Mouse (Mus musculus) embryonic facial prominence, embryonic 12.5 days (tissue): ENCODE measurements at regions not wholly inside any gene's neighbourhood (a gene's known extent, or its start where the extent isn't known, plus 50 kb on each side); places are given as distances from the start of the nearest gene placed in this dataset.

Experiments used
- ATAC-seq: fragments of 200-750 bp; cut with Nextera tagmentation; 2 replicates; pipeline ENCODE4 v1.8.0; 2017; ENCODE audit not compliant: insufficient number of reproducible peaks, insufficient read depth, low FRiP score, low TSS enrichment
- H3K27ac ChIP-seq: fragments of 300-500 bp; sonication (generic); 2 replicates; pipeline ENCODE4 v1.5.1; 2016; ENCODE audit warnings: mild to moderate bottlenecking
- H3K27me3 ChIP-seq: fragments of 300-500 bp; sonication (generic); 2 replicates; pipeline ENCODE4 v1.6.1; 2016; ENCODE audit warnings: mild to moderate bottlenecking, moderate library complexity
- H3K36me3 ChIP-seq: fragments of 300-500 bp; sonication (generic); 2 replicates; pipeline ENCODE4 v1.6.1; 2016; ENCODE audit warnings: mild to moderate bottlenecking
- H3K4me1 ChIP-seq: fragments of 300-500 bp; sonication (generic); 2 replicates; pipeline ENCODE4 v1.6.1; 2016
- H3K4me2 ChIP-seq: fragments of 300-500 bp; sonication (generic); replicated peaks from 2 replicates; pipeline ENCODE4 v1.6.1; 2016; ENCODE audit warnings: mild to moderate bottlenecking, moderate library complexity
- H3K4me3 ChIP-seq: fragments of 300-500 bp; sonication (generic); 2 replicates; pipeline ENCODE4 v1.5.1; 2016; ENCODE audit warnings: mild to moderate bottlenecking
- H3K9ac ChIP-seq: fragments of 300-500 bp; sonication (generic); 2 replicates; pipeline ENCODE4 v1.6.1; 2016; ENCODE audit warnings: mild to moderate bottlenecking, moderate library complexity
- H3K9me3 ChIP-seq: fragments of 300-500 bp; sonication (generic); 2 replicates; pipeline ENCODE4 v1.6.1; 2016; ENCODE audit warnings: mild to moderate bottlenecking, moderate library complexity
- WGBS: fragments of 180-500 bp; shearing (Covaris S2); methylation state at CpG from one replicate; pipeline ENCODE4 v1.1.7; 2016; 5-methylcytosine and 5-hydroxymethylcytosine counted together

GRCm38 (mm10) chr7:90060343-90061175, 69.5 kb upstream of the Picalm start:
- Histone ChIP-seq H3K4me2 (no peak overlapping the region), H3K27me3 (no peaks in the 10 kb centered on the region), H3K27ac (peak overlapping the region; percentile 60; the same call in 1 of the 2 replicates), H3K9ac (no peak overlapping the region), H3K36me3 (no peaks in the 10 kb centered on the region), H3K9me3 (no peaks in the 10 kb centered on the region), H3K4me3 (no peak overlapping the region), H3K4me1 (no peaks in the 10 kb centered on the region)
- 83% methylated on average over 16 of the region's 16 CpGs for WGBS
- no peak for ATAC-seq

GRCm38 (mm10) chr7:90061701-90062100, 68.3 kb upstream of the Picalm start:
- Histone ChIP-seq H3K9ac (no peak overlapping the region), H3K4me2 (no peak overlapping the region), H3K4me1 (no peaks in the 10 kb centered on the region), H3K27ac (no peak overlapping the region), H3K27me3 (no peaks in the 10 kb centered on the region), H3K9me3 (no peaks in the 10 kb centered on the region), H3K36me3 (no peaks in the 10 kb centered on the region), H3K4me3 (no peak overlapping the region)
- 69% methylated on average over 7 of the region's 7 CpGs for WGBS
- no peak for ATAC-seq

GRCm38 (mm10) chr7:90062874-90063273, 67.1 kb upstream of the Picalm start:
- Histone ChIP-seq H3K4me1 (no peaks in the 10 kb centered on the region), H3K27ac (no peak overlapping the region), H3K4me2 (no peak overlapping the region), H3K27me3 (no peaks in the 10 kb centered on the region), H3K4me3 (no peak overlapping the region), H3K9me3 (no peaks in the 10 kb centered on the region), H3K36me3 (no peaks in the 10 kb centered on the region), H3K9ac (no peak overlapping the region)
- 79% methylated on average over 9 of the region's 9 CpGs for WGBS
- no peak for ATAC-seq

- no peak overlapping the region for H3K4me2 ChIP-seq
- 90% methylated on average over 1 of the region's 1 CpGs for WGBS
- no peaks in the 10 kb centered on the region for H3K4me1 ChIP-seq
- H3K9me3 ChIP-seq: no peaks in the 10 kb centered on the region
- H3K36me3 ChIP-seq: no peaks in the 10 kb centered on the region
- no peak overlapping the region for H3K4me3 ChIP-seq
- no peak for ATAC-seq
- no peaks in the 10 kb centered on the region for H3K27me3 ChIP-seq
- H3K27ac ChIP-seq: no peak overlapping the region
- H3K9ac ChIP-seq: no peak overlapping the region
Observed at GRCm38 (mm10) chr7:90064198-90064597, 65.8 kb upstream of the Picalm start.

- no peaks in the 10 kb centered on the region for H3K4me1 ChIP-seq
- 78% methylated on average over 9 of the region's 9 CpGs for WGBS
- no peak overlapping the region for H3K27ac ChIP-seq
- H3K9ac ChIP-seq: no peak overlapping the region
- H3K9me3 ChIP-seq: no peaks in the 10 kb centered on the region
- no peak overlapping the region for H3K4me2 ChIP-seq
- no peak for ATAC-seq
- no peaks in the 10 kb centered on the region for H3K27me3 ChIP-seq
- no peak overlapping the region for H3K4me3 ChIP-seq
- no peaks in the 10 kb centered on the region for H3K36me3 ChIP-seq
Observed at GRCm38 (mm10) chr7:90065269-90065955, 64.6 kb upstream of the Picalm start.

- Histone ChIP-seq H3K9me3 (no peaks in the 10 kb centered on the region), H3K27me3 (no peaks in the 10 kb centered on the region), H3K4me3 (no peak overlapping the region), H3K9ac (no peak overlapping the region), H3K27ac (no peak overlapping the region), H3K36me3 (no peaks in the 10 kb centered on the region), H3K4me2 (no peak overlapping the region), H3K4me1 (no peaks in the 10 kb centered on the region)
- ATAC-seq: no peak
- WGBS: 87% methylated on average over 5 of the region's 5 CpGs
Observed at GRCm38 (mm10) chr7:90066275-90066674, 63.7 kb upstream of the Picalm start.

GRCm38 (mm10) chr7:90067961-90068665, 61.9 kb upstream of the Picalm start:
- no peaks in the 10 kb centered on the region for H3K9me3 ChIP-seq
- H3K9ac ChIP-seq: no peak overlapping the region
- no peak overlapping the region for H3K4me2 ChIP-seq
- H3K36me3 ChIP-seq: no peaks in the 10 kb centered on the region
- 94% methylated on average over 3 of the region's 3 CpGs for whole genome bisulfite sequencing
- no peak overlapping the region for H3K4me3 ChIP-seq
- no peak for ATAC-seq
- H3K4me1 ChIP-seq: no peaks in the 10 kb centered on the region
- no peaks in the 10 kb centered on the region for H3K27me3 ChIP-seq
- no peak overlapping the region for H3K27ac ChIP-seq

- 85% methylated on average over 7 of the region's 7 CpGs for WGBS
- H3K9ac ChIP-seq: no peak overlapping the region
- H3K36me3 ChIP-seq: no peaks in the 10 kb centered on the region
- H3K27ac ChIP-seq: no peak overlapping the region
- no peak overlapping the region for H3K4me2 ChIP-seq
- no peaks in the 10 kb centered on the region for H3K4me1 ChIP-seq
- H3K4me3 ChIP-seq: no peak overlapping the region
- no peaks in the 10 kb centered on the region for H3K9me3 ChIP-seq
- no peaks in the 10 kb centered on the region for H3K27me3 ChIP-seq
- no peak for ATAC-seq
Observed at GRCm38 (mm10) chr7:90070267-90070666, 59.7 kb upstream of the Picalm start.

GRCm38 (mm10) chr7:90073865-90074264, 56.1 kb upstream of the Picalm start:
- no peak overlapping the region for H3K4me3 ChIP-seq
- H3K27me3 ChIP-seq: no peaks in the 10 kb centered on the region
- 82% methylated on average over 5 of the region's 5 CpGs for WGBS
- no peak for ATAC-seq
- H3K9me3 ChIP-seq: no peaks in the 10 kb centered on the region
- no peak overlapping the region for H3K9ac ChIP-seq
- H3K27ac ChIP-seq: no peak overlapping the region
- no peaks in the 10 kb centered on the region for H3K36me3 ChIP-seq
- H3K4me1 ChIP-seq: no peaks in the 10 kb centered on the region
- H3K4me2 ChIP-seq: no peak overlapping the region

GRCm38 (mm10) chr7:90074592-90074991, 55.4 kb upstream of the Picalm start:
- Histone ChIP-seq H3K27me3 (no peaks in the 10 kb centered on the region), H3K4me2 (no peak overlapping the region), H3K4me1 (no peaks in the 10 kb centered on the region), H3K27ac (no peak overlapping the region), H3K4me3 (no peak overlapping the region), H3K36me3 (no peaks in the 10 kb centered on the region), H3K9me3 (no peaks in the 10 kb centered on the region), H3K9ac (no peak overlapping the region)
- no peak for ATAC-seq
- 83% methylated on average over 2 of the region's 2 CpGs for WGBS

- Histone ChIP-seq H3K4me2 (no peak overlapping the region), H3K4me1 (no peaks in the 10 kb centered on the region)
- WGBS: 86% methylated on average over 2 of the region's 2 CpGs
Observed at GRCm38 (mm10) chr7:90077565-90077964, 52.4 kb upstream of the Picalm start.

More at GRCm38 (mm10) chr7:90077565-90077964, 52.4 kb upstream of the Picalm start:
- Histone ChIP-seq H3K27me3 (no peaks in the 10 kb centered on the region), H3K4me3 (no peak overlapping the region), H3K9me3 (no peaks in the 10 kb centered on the region), H3K9ac (no peak overlapping the region), H3K36me3 (no peaks in the 10 kb centered on the region), H3K27ac (no peak overlapping the region)
- no peak for ATAC-seq
